Mouse (Mus musculus): Measurements from ENCODE around the gene Lrrc8c.

GRCm38 (mm10) chr5:105500132-105501121 lies 18.8 kb upstream of the Lrrc8c start:
- TF ChIP-seq CTCF (IDR thresholded peaks at IDR 0.05) (peak; percentile 37), EP300 (IDR thresholded peaks at IDR 0.05) (no peak)
